Mouse (Mus musculus) spleen, adult 2 months (tissue): ENCODE results near the gene Shb.

ENCODE experiments used
- CTCF ChIP-seq: fragments of 200-500 bp; IDR thresholded peaks from 2 replicates; pipeline ENCODE4 v1.5.1; 2011; ENCODE audit warnings: mild to moderate bottlenecking, inconsistent platforms; ENCODE audit not compliant: insufficient read depth, insufficient read length, insufficient replicate concordance; ENCODE audit errors: extremely low read depth
- POLR2A ChIP-seq: fragments of 200-500 bp; IDR thresholded peaks from 2 replicates; pipeline ENCODE4 v1.6.1; 2011; ENCODE audit warnings: low read depth, low read length, inconsistent platforms

DNA sequence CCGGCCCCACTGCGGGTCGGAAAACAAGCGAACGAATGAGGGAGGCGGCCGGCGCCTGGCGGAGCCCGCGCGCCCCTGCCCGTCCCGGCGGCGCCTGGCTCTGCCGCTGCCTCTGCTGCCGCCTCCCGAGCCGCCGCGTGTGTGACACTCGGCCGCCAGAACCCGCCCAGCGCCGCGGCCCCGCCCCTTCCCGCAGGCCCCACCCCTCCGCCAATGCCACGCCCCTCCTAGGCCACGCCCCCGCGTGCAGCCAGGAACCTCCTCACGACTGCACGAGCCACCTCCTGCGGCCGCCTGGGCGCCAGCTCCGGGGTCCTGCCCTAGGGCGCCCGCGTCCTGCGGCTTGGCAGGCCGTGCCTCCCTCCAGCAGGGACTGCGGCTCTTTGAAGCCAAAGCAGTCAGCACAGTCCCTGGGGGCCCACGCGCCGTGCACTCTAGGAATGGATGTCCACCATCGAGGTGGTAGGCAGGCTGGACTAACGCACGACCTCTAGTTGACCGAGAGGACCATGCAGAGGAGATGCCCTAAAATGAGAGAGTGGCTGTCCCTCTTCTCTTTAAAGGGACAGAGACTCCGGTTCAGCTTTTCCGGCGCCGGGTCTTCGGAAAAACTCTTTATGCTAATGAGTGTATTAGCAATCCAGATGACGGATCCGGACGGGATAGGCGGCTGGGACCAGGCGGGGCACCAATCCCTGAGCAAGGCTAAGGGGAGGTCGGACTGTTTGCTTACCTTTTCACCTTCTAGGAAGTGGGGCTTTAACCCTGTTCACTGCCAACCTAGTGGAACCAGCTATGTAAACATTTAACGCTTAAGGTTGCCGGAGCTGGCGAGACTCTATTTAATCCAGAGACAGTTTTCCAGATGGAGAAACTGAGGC, 1.4 kb downstream of the Shb start:
- TF ChIP-seq CTCF (no peak), POLR2A (no peak)
